Mouse (Mus musculus) liver, embryonic 14.5 days (tissue): ENCODE data around the gene Gnai1. TPM values are rescaled to one million over a fixed set of nuclear protein-coding genes. Genes with fewer than 3 reads are reported as not detected.

ENCODE experiments used
- ATAC-seq: fragments of 200-750 bp; cut with Nextera tagmentation; 2 replicates; pipeline ENCODE4 v1.8.0; 2017; ENCODE audit warnings: moderate number of reproducible peaks, mild to moderate bottlenecking, moderate library complexity; ENCODE audit not compliant: insufficient read depth
- DNase-seq, 3 experiments: peaks; one replicate each; pipeline ENCODE4 v3.0.0-alpha.2; 2012 to 2013; ENCODE audit warnings: low read depth in 3 of 3, low spot score in 3 of 3
- H3K27ac ChIP-seq: fragments of 300-500 bp; sonication (generic); 2 replicates; pipeline ENCODE4 v1.5.1; 2014; ENCODE audit warnings: moderate library complexity, mild to moderate bottlenecking, control low read depth, inconsistent platforms
- H3K27me3 ChIP-seq: fragments of 300-500 bp; sonication (generic); 2 replicates; pipeline ENCODE4 v1.6.1; 2014; ENCODE audit warnings: mild to moderate bottlenecking, low read length, moderate library complexity; ENCODE audit not compliant: control insufficient read depth, insufficient read depth
- H3K36me3 ChIP-seq: fragments of 300-500 bp; sonication (generic); replicated peaks from 2 replicates; pipeline ENCODE4 v1.6.1; 2014; ENCODE audit warnings: low read depth; ENCODE audit not compliant: control insufficient read depth, insufficient read depth
- H3K4me1 ChIP-seq, 2 experiments: fragments of 200-500 bp in 1 of 2; fragments of 300-500 bp in 1 of 2; sonication (generic) in 1 of 2; replicated peaks; 2 replicates each; pipeline ENCODE4 v1.6.1; 2012 to 2014; ENCODE audit warnings: antibody characterized with exemption in 1 of 2, inconsistent platforms in 1 of 2, low read length in 1 of 2; ENCODE audit not compliant: control insufficient read depth in 2 of 2, insufficient read depth in 2 of 2
- H3K4me2 ChIP-seq: fragments of 300-500 bp; sonication (generic); 2 replicates; pipeline ENCODE4 v1.6.1; 2014; ENCODE audit warnings: low read depth, mild to moderate bottlenecking, control low read depth, moderate library complexity
- H3K4me3 ChIP-seq, 2 experiments: fragments of 200-500 bp in 1 of 2; fragments of 300-500 bp in 1 of 2; sonication (generic) in 1 of 2; 2 replicates each; pipeline ENCODE4 v1.5.1; 2012 to 2014; ENCODE audit warnings: low read depth in 2 of 2, low read length in 2 of 2, mild to moderate bottlenecking in 2 of 2, control low read depth in 1 of 2, inconsistent platforms in 1 of 2, moderate library complexity in 1 of 2; ENCODE audit not compliant: insufficient read depth in 1 of 2
- H3K9ac ChIP-seq: fragments of 300-500 bp; sonication (generic); replicated peaks from 2 replicates; pipeline ENCODE4 v1.6.1; 2014; ENCODE audit warnings: mild to moderate bottlenecking, control low read depth, moderate library complexity
- H3K9me3 ChIP-seq: fragments of 300-500 bp; sonication (generic); 2 replicates; pipeline ENCODE4 v1.6.1; 2016; ENCODE audit warnings: low read length, mixed read lengths; ENCODE audit not compliant: control insufficient read depth
- CTCF ChIP-seq: IDR thresholded peaks from 2 replicates; pipeline ENCODE4 v1.5.1; 2016; ENCODE audit warnings: antibody characterized with exemption, low read depth, control low read depth
- EP300 ChIP-seq: IDR thresholded peaks from 2 replicates; pipeline ENCODE4 v1.6.1; 2016; ENCODE audit warnings: antibody characterized with exemption, low read depth
- WGBS: fragments of 180-500 bp; shearing (Covaris S2); extraction: QIAGEN DNeasy Blood & Tissue Kit; methylation state at CpG from one replicate; pipeline ENCODE4 v1.1.7; 2014; ENCODE audit not compliant: insufficient replicate concordance; 5-methylcytosine and 5-hydroxymethylcytosine counted together
- polyA plus RNA-seq, 2 experiments: library from polyadenylated mRNA; depleted of rRNA in 1 of 2; stranded (reverse) in 1 of 2; unstranded in 1 of 2; fragments of >200 nt; fragmentation: Nextera tagmentation in 1 of 2; extraction: Ambion mirVana in 1 of 2; gene quantifications; 2 replicates each; pipeline versions ENCODE4 v1.2.1 to v1.2.3; 2012 to 2014

Gene Gnai1
- polyA plus RNA-seq, 2 experiments, result 0.71 to 1.2 TPM

DNA sequence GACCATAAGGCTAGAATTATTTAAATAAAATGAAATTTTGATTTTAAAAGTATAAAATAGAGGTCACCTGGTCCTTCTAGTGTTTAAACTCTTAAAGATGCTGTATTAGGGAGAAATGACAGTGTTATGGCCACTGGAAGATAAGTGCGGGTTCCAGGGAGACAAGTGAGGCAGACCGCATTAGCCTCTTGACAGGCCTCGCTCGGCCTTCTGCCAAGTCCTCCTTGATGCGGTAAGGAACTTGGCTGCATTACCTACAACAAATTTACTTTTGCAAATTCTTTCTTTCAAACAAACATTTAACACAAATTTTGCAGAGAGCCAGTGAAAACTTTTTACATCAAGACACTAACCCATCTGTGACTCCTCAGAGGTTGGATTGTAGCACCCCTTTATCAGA lies 27.9 kb downstream of the Gnai1 start:
- DNase-seq (no peak), ATAC-seq (no peak)
- 75% methylated on average over 5 of the region's 5 CpGs for WGBS
- H3K9ac ChIP-seq, result no peak overlapping the region
- H3K27ac ChIP-seq, result no peak overlapping the region
- TF ChIP-seq CTCF (no peak), EP300 (no peak)
- no peak overlapping the region for H3K4me3 ChIP-seq
- H3K4me1 ChIP-seq, result no peaks in the 10 kb centered on the region
- H3K27me3 ChIP-seq, result no peaks in the 10 kb centered on the region
- no peak overlapping the region for H3K4me2 ChIP-seq
- no peaks in the 10 kb centered on the region for H3K9me3 ChIP-seq
- no peaks in the 10 kb centered on the region for H3K36me3 ChIP-seq

DNA sequence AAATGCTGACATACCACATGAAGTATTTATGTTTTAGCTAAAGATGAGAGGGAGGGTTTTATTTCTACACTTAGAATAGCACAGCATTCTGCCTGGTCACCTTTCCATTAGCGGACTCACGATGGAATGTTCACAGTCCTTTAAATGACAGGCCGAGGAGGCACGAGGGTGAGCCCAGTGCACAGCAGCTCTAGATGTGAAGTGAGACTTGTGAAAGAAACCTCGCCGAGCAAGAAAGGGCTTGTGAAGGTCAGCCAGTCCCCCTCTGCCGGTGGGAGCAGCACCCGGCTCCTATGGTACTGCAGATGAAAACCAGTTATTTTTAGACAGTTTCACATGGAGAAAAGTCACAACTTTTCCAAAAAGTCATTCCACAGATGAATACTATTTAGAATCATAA lies 29.4 kb downstream of the Gnai1 start:
- Histone ChIP-seq H3K27me3 (no peaks in the 10 kb centered on the region), H3K9me3 (no peaks in the 10 kb centered on the region), H3K4me1 (no peaks in the 10 kb centered on the region), H3K4me2 (no peak overlapping the region), H3K4me3 (no peak overlapping the region), H3K27ac (no peak overlapping the region), H3K9ac (no peak overlapping the region), H3K36me3 (no peaks in the 10 kb centered on the region)
- TF ChIP-seq EP300 (no peak), CTCF (no peak)
- 74% methylated on average over 8 of the region's 8 CpGs for WGBS
- DNase-seq, result no peak
- ATAC-seq, result no peak

DNA sequence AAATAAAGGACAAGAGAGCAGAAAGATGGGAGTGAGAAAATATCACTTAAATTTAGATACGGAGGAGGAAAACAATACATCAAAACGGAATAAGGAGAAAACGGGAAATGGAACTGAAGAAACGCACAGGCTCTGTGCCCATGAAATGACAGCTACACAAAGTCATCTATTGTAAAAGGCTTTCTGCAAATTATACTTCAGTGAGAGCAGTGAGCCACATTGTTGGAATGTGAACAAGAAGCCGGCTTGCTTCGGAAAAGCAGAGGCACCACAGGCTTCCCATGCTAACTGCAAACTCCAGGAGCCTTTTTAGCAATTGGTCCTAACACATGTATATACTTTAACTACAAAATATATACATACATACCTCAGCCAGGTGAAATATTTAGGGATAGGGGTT lies 34.0 kb downstream of the Gnai1 start:
- no peak overlapping the region for H3K4me3 ChIP-seq
- no peak overlapping the region for H3K4me2 ChIP-seq
- H3K4me1 ChIP-seq, result no peaks in the 10 kb centered on the region
- no peak overlapping the region for H3K9ac ChIP-seq
- DNase-seq, result no peak
- no peaks in the 10 kb centered on the region for H3K36me3 ChIP-seq
- no peaks in the 10 kb centered on the region for H3K27me3 ChIP-seq
- no peak for ATAC-seq
- TF ChIP-seq EP300 (no peak), CTCF (no peak)
- H3K27ac ChIP-seq, result no peak overlapping the region
- 73% methylated on average over 6 of the region's 6 CpGs for WGBS
- no peaks in the 10 kb centered on the region for H3K9me3 ChIP-seq

DNA sequence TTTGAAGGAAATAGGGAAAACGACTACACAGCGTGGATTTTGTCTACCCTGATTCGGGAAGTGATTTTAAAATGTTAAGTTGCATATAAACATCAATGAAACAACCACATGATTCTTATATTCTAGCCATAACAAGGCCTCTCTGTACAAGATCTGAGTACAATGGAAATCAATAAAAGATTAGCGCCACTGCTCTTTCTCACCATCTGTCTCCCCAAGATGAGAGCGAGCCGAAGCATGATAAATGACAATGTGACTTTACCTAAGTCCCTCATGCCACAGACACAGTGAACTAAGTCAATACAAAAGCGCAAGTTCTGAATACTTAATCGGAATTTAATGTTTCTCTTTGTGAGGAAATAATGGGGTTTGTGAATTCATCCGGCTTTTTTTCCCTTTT lies 36.6 kb downstream of the Gnai1 start:
- Histone ChIP-seq H3K4me1 (no peaks in the 10 kb centered on the region), H3K4me2 (no peak overlapping the region), H3K9me3 (no peaks in the 10 kb centered on the region), H3K36me3 (no peaks in the 10 kb centered on the region), H3K4me3 (no peak overlapping the region), H3K9ac (no peak overlapping the region), H3K27me3 (no peaks in the 10 kb centered on the region), H3K27ac (no peak overlapping the region)
- TF ChIP-seq EP300, result no peak
- TF ChIP-seq CTCF, result no peak
- DNase-seq, result no peak
- ATAC-seq, result no peak
- WGBS, result 64% methylated on average over 9 of the region's 9 CpGs

DNA sequence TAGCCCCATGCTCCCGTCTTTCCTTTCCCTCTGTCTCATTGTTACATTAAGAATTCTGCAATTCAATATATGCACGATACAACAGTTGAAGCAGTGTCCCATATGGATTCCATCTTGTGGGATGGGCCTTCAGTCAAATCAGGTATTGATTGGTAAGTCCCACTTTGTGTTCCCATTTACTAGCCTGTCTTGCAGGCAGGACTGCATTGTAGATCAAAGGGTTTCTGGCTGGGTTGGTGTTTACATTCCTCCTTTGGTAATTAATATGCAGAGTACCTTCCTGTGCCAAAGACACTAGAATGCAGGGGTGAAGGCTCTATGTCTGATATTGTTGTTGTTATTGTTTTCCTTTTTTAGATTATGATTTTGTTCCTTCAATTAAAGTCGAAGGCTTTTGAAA lies 38.5 kb downstream of the Gnai1 start:
- Histone ChIP-seq H3K4me1 (no peaks in the 10 kb centered on the region), H3K27me3 (no peaks in the 10 kb centered on the region), H3K4me2 (no peak overlapping the region), H3K9ac (no peak overlapping the region), H3K4me3 (no peak overlapping the region), H3K9me3 (no peaks in the 10 kb centered on the region), H3K27ac (no peak overlapping the region), H3K36me3 (no peaks in the 10 kb centered on the region)
- no peak for ATAC-seq
- WGBS, result 55% methylated on average over 3 of the region's 3 CpGs
- TF ChIP-seq EP300, result no peak
- no peak for TF ChIP-seq CTCF
- DNase-seq, result no peak

DNA sequence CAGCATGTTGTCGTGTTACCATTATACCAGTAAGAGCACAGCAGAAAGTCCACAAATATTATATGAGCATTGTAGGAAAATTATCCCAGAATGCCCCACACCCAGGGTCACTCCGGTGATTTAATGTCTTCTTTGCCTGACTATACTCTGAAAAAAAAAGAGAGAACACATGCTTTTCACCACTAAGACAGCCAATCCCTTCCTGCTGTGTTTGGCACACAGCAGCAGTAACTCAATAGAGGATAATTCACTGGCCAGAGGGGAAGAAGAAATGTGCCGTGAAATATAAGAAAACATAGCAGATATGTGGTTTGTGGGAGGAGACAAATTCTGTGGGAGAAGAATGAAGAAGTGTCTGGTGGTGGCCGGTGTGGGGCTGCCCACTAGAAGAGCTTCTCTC lies 41.3 kb downstream of the Gnai1 start:
- no peak for ATAC-seq
- H3K27ac ChIP-seq, result no peak overlapping the region
- no peak overlapping the region for H3K4me3 ChIP-seq
- H3K36me3 ChIP-seq, result no peaks in the 10 kb centered on the region
- no peaks in the 10 kb centered on the region for H3K4me1 ChIP-seq
- DNase-seq, result no peak
- H3K27me3 ChIP-seq, result no peaks in the 10 kb centered on the region
- no peak for TF ChIP-seq CTCF
- no peak for TF ChIP-seq EP300
- H3K9ac ChIP-seq, result no peak overlapping the region
- WGBS, result 43% methylated on average over 4 of the region's 4 CpGs
- H3K9me3 ChIP-seq, result no peaks in the 10 kb centered on the region
- no peak overlapping the region for H3K4me2 ChIP-seq
